Mouse (Mus musculus) spleen, adult 2 months (tissue): ENCODE measurements around the gene Hspg2. TPM values are rescaled to one million over a fixed set of nuclear protein-coding genes. Genes with fewer than 3 reads are reported as not detected.
A peak's percentile ranks its signal among the peaks of the same experiment; 100 is the strongest.

Experiments
- DNase-seq, 2 experiments: peaks; one replicate each; pipeline versions ENCODE4 v3.0.0 to v3.0.0-alpha.2; 2012 to 2021; ENCODE audit warnings: low spot score in 2 of 2, low read depth in 1 of 2
- H3K27ac ChIP-seq: fragments of 200-500 bp; 2 replicates; pipeline ENCODE4 v1.5.1; 2012; ENCODE audit warnings: low read length, inconsistent platforms; ENCODE audit not compliant: insufficient read depth
- H3K27me3 ChIP-seq: fragments of 200-500 bp; 2 replicates; pipeline ENCODE4 v1.6.1; 2012; ENCODE audit warnings: mild to moderate bottlenecking, moderate library complexity, low read length, inconsistent platforms; ENCODE audit not compliant: control insufficient read depth, insufficient read depth
- H3K36me3 ChIP-seq: fragments of 200-500 bp; 2 replicates; pipeline ENCODE4 v1.6.1; 2012; ENCODE audit warnings: mild to moderate bottlenecking, low read length, inconsistent platforms; ENCODE audit not compliant: control insufficient read depth, insufficient read depth
- H3K4me1 ChIP-seq: fragments of 200-500 bp; 2 replicates; pipeline ENCODE4 v1.6.1; 2011; ENCODE audit warnings: inconsistent platforms; ENCODE audit not compliant: control insufficient read depth, insufficient read depth, insufficient read length
- H3K4me3 ChIP-seq: fragments of 200-500 bp; 2 replicates; pipeline ENCODE4 v1.5.1; 2011; ENCODE audit warnings: mild to moderate bottlenecking, inconsistent platforms; ENCODE audit not compliant: insufficient read depth, insufficient read length; ENCODE audit errors: extremely low read depth
- CTCF ChIP-seq: fragments of 200-500 bp; IDR thresholded peaks from 2 replicates; pipeline ENCODE4 v1.5.1; 2011; ENCODE audit warnings: mild to moderate bottlenecking, inconsistent platforms; ENCODE audit not compliant: insufficient read depth, insufficient read length, insufficient replicate concordance; ENCODE audit errors: extremely low read depth
- POLR2A ChIP-seq: fragments of 200-500 bp; IDR thresholded peaks from 2 replicates; pipeline ENCODE4 v1.6.1; 2011; ENCODE audit warnings: low read depth, low read length, inconsistent platforms
- WGBS: fragments of 180-500 bp; shearing (Covaris S2); methylation state at CpG from one replicate; pipeline ENCODE4 v1.1.7; 2018; 5-methylcytosine and 5-hydroxymethylcytosine counted together
- polyA plus RNA-seq: library from polyadenylated mRNA; depleted of rRNA; stranded (reverse); fragments of >200 nt; gene quantifications from 2 replicates; pipeline ENCODE4 v1.2.3, GENCODE M21; 2012

Hspg2 gene
- polyA plus RNA-seq, 1 experiment = 27.0 TPM

GRCm38 (mm10) chr4:137525426-137525825 is 56.9 kb downstream of the Hspg2 start:
- no peaks in the 10 kb centered on the region for H3K4me1 ChIP-seq
- no peak for TF ChIP-seq POLR2A
- no peak for TF ChIP-seq CTCF
- no peaks in the 10 kb centered on the region for H3K27me3 ChIP-seq
- no peak for DNase-seq
- 84% methylated on average over 1 of the region's 1 CpGs for WGBS
- H3K36me3 ChIP-seq = no peaks in the 10 kb centered on the region
- H3K27ac ChIP-seq = no peak overlapping the region
- H3K4me3 ChIP-seq = no peak overlapping the region

- no peak for DNase-seq
- no peaks in the 10 kb centered on the region for H3K27me3 ChIP-seq
- 88% methylated on average over 4 of the region's 4 CpGs for WGBS
- H3K36me3 ChIP-seq = no peaks in the 10 kb centered on the region
- no peak for TF ChIP-seq POLR2A
- no peak for TF ChIP-seq CTCF
- no peaks in the 10 kb centered on the region for H3K4me1 ChIP-seq
- H3K27ac ChIP-seq = no peak overlapping the region
- H3K4me3 ChIP-seq = no peak overlapping the region
Measured at GRCm38 (mm10) chr4:137527368-137527767, 58.8 kb downstream of the Hspg2 start.

- Histone ChIP-seq H3K27me3 (no peaks in the 10 kb centered on the region), H3K36me3 (no peaks in the 10 kb centered on the region), H3K27ac (no peak overlapping the region), H3K4me3 (no peak overlapping the region), H3K4me1 (no peaks in the 10 kb centered on the region)
- TF ChIP-seq CTCF = no peak
- no peak for TF ChIP-seq POLR2A
- DNase-seq = no peak
- WGBS = 91% methylated on average over 6 of the region's 6 CpGs
Measured at GRCm38 (mm10) chr4:137527872-137528271, 59.3 kb downstream of the Hspg2 start.

GRCm38 (mm10) chr4:137540356-137540755 is 71.8 kb downstream of the Hspg2 start:
- WGBS = 66% methylated on average over 14 of the region's 14 CpGs
- H3K4me3 ChIP-seq = no peak overlapping the region
- H3K4me1 ChIP-seq = no peaks in the 10 kb centered on the region
- no peaks in the 10 kb centered on the region for H3K36me3 ChIP-seq
- DNase-seq = no peak
- TF ChIP-seq POLR2A = no peak
- TF ChIP-seq CTCF = no peak
- no peaks in the 10 kb centered on the region for H3K27me3 ChIP-seq
- no peak overlapping the region for H3K27ac ChIP-seq

- Histone ChIP-seq H3K4me1 (no peaks in the 10 kb centered on the region), H3K36me3 (no peaks in the 10 kb centered on the region), H3K27ac (no peak overlapping the region), H3K4me3 (no peak overlapping the region), H3K27me3 (no peaks in the 10 kb centered on the region)
- DNase-seq = no peak
- TF ChIP-seq POLR2A (no peak), CTCF (no peak)
- 91% methylated on average over 10 of the region's 10 CpGs for WGBS
Measured at GRCm38 (mm10) chr4:137542968-137543367, 74.4 kb downstream of the Hspg2 start.

GRCm38 (mm10) chr4:137545568-137545967 is 77.0 kb downstream of the Hspg2 start:
- DNase-seq = no peak
- no peaks in the 10 kb centered on the region for H3K4me1 ChIP-seq
- H3K4me3 ChIP-seq = no peak overlapping the region
- TF ChIP-seq CTCF (no peak), POLR2A (no peak)
- H3K27me3 ChIP-seq = no peaks in the 10 kb centered on the region
- no peak overlapping the region for H3K27ac ChIP-seq
- 88% methylated on average over 9 of the region's 9 CpGs for WGBS
- no peaks in the 10 kb centered on the region for H3K36me3 ChIP-seq

- no peak for DNase-seq
- 82% methylated on average over 5 of the region's 5 CpGs for WGBS
- Histone ChIP-seq H3K4me3 (no peak overlapping the region), H3K27ac (no peak overlapping the region), H3K4me1 (no peaks in the 10 kb centered on the region), H3K36me3 (no peaks in the 10 kb centered on the region), H3K27me3 (no peaks in the 10 kb centered on the region)
- TF ChIP-seq CTCF (peak; percentile 44; the same call in 1 of the 2 replicates), POLR2A (no peak)
Measured at GRCm38 (mm10) chr4:137546003-137546525, 77.5 kb downstream of the Hspg2 start.
